Comparison of ENCODE assay signal across 9 mouse cellular contexts in genomic region chr12:47313413-47313812, GRCm38 (mm10).
DNase-seq lines count a peak whose midpoint lies in the region; ATAC-seq and TF ChIP-seq lines count a peak whose summit lies in the region.
"Had no signal": no experiment of that assay in that cellular context is flagged by ENCODE, and none has a peak within 500 bp of the region (broad histone marks: within the 10 kb centered on the region; RNA-seq: fewer than 3 reads in every experiment).

No protein-coding gene starts in this region.

- no peak for ATAC-seq in midbrain, postnatal 0 days (ENCODE audit: low FRiP score)
- ATAC-seq in intestine, embryonic 16.5 days: no peak

- no peak overlapping the region for H3K4me3 ChIP-seq in CH12.LX (replicated peaks in 1 of 3; ENCODE audit: low read depth in 2 of 3, low read length in 2 of 3, poor library complexity in 1 of 3)
- no peak overlapping the region for H3K4me3 ChIP-seq in midbrain, postnatal 0 days (ENCODE audit: low read depth, low read length)
- no peak overlapping the region for H3K4me3 ChIP-seq in intestine, embryonic 16.5 days (ENCODE audit: low read length)
- H3K4me3 ChIP-seq: limb, embryonic 12.5 days had no signal

- 29% methylated on average over 2 of the region's 2 CpGs for WGBS in midbrain, postnatal 0 days
- 18% methylated on average over 2 of the region's 2 CpGs for WGBS in intestine, embryonic 16.5 days

- H3K79me2 ChIP-seq in CH12.LX (replicated peaks; ENCODE audit: control insufficient read depth, extremely low read depth, insufficient read depth, poor library complexity, severe bottlenecking): no peaks in the 10 kb centered on the region

- H3K4me1 ChIP-seq in CH12.LX (ENCODE audit: control insufficient read depth in 1 of 2, insufficient read depth in 2 of 2): no peaks in the 10 kb centered on the region
- no peaks in the 10 kb centered on the region for H3K4me1 ChIP-seq in midbrain, postnatal 0 days (ENCODE audit: insufficient read depth, low read length)
- no peaks in the 10 kb centered on the region for H3K4me1 ChIP-seq in intestine, embryonic 16.5 days (ENCODE audit: control insufficient read depth, insufficient read depth, low read length)
- H3K4me1 ChIP-seq: limb, embryonic 12.5 days had no signal

- no peaks in the 10 kb centered on the region for H3K27me3 ChIP-seq in CH12.LX (replicated peaks)
- H3K27me3 ChIP-seq in midbrain, postnatal 0 days (ENCODE audit: insufficient read depth, low read length): no peaks in the 10 kb centered on the region
- no peaks in the 10 kb centered on the region for H3K27me3 ChIP-seq in intestine, embryonic 16.5 days (replicated peaks; ENCODE audit: control insufficient read depth, insufficient read depth, low read length)
- H3K27me3 ChIP-seq: limb, embryonic 12.5 days had no signal

- dilution Hi-C loops in CH12.LX (cut with MboI; ENCODE audit: extremely low pct_ligation_motif_present, extremely low pct_unique_long_range_greater_than_20kb, low sequenced_read_pairs): no loop called here

- H3K36me3 ChIP-seq in CH12.LX (replicated peaks in 1 of 2; ENCODE audit: control insufficient read depth in 1 of 2, insufficient read depth in 1 of 2, low read length in 1 of 2): no peaks in the 10 kb centered on the region
- H3K36me3 ChIP-seq in midbrain, postnatal 0 days (ENCODE audit: insufficient read depth, low read length): no peaks in the 10 kb centered on the region
- no peaks in the 10 kb centered on the region for H3K36me3 ChIP-seq in intestine, embryonic 16.5 days (ENCODE audit: control insufficient read depth, insufficient read depth, low read length)
- H3K36me3 ChIP-seq: limb, embryonic 12.5 days had no signal

- peak; percentile 0; the same call in 1 of the 2 replicates for TF ChIP-seq RAD21 in CH12.LX (IDR thresholded peaks at IDR 0.05; ENCODE audit: low read depth, low read length)

- TF ChIP-seq POLR2A in CH12.LX (IDR thresholded peaks at IDR 0.05; ENCODE audit: low read depth, low read length): no peak

- no peaks in the 10 kb centered on the region for H3K9me3 ChIP-seq in CH12.LX (replicated peaks; ENCODE audit: low read length)
- H3K9me3 ChIP-seq in midbrain, postnatal 0 days (ENCODE audit: low read length): no peaks in the 10 kb centered on the region
- no peaks in the 10 kb centered on the region for H3K9me3 ChIP-seq in intestine, embryonic 16.5 days (ENCODE audit: control insufficient read depth, low read length)
- H3K9me3 ChIP-seq: limb, embryonic 12.5 days had no signal

- intact Hi-C loops in gastrocnemius, postnatal 14 days (cut with DNase I; ENCODE audit: low total_unique reads): no loop called here
- intact Hi-C loops in gastrocnemius, postnatal 36 days (cut with DNase I): no loop called here

- no peak for TF ChIP-seq CTCF in CH12.LX (conservative IDR thresholded peaks at IDR 0.05 in 1 of 2, IDR thresholded peaks at IDR 0.05 in 1 of 2; ENCODE audit: low read depth in 2 of 2, low read length in 2 of 2)
- peak; percentile 61 for TF ChIP-seq CTCF in midbrain, postnatal 0 days (IDR thresholded peaks at IDR 0.05)

- H3K9ac ChIP-seq in CH12.LX (ENCODE audit: insufficient read depth, low read depth): no peak overlapping the region
- H3K9ac ChIP-seq in midbrain, postnatal 0 days (replicated peaks; ENCODE audit: low read length, poor library complexity, severe bottlenecking): no peak overlapping the region
- H3K9ac ChIP-seq in intestine, embryonic 16.5 days (ENCODE audit: low read depth, low read length): no peak overlapping the region
- H3K9ac ChIP-seq: limb, embryonic 12.5 days had no signal

- no peak overlapping the region for H3K27ac ChIP-seq in CH12.LX (ENCODE audit: insufficient read depth, low read depth)
- no peak overlapping the region for H3K27ac ChIP-seq in midbrain, postnatal 0 days (ENCODE audit: low read depth, low read length)
- no peak overlapping the region for H3K27ac ChIP-seq in intestine, embryonic 16.5 days (ENCODE audit: low read length)
- H3K27ac ChIP-seq: limb, embryonic 12.5 days had no signal

- H3K4me2 ChIP-seq in CH12.LX (ENCODE audit: insufficient read depth, low read depth, poor library complexity, severe bottlenecking): no peak overlapping the region
- no peak overlapping the region for H3K4me2 ChIP-seq in midbrain, postnatal 0 days (ENCODE audit: low read depth, low read length, poor library complexity, severe bottlenecking)
- H3K4me2 ChIP-seq in intestine, embryonic 16.5 days (ENCODE audit: low read depth, low read length): no peak overlapping the region
- H3K4me2 ChIP-seq: limb, embryonic 12.5 days had no signal

- no peak for TF ChIP-seq EP300 in CH12.LX (IDR thresholded peaks at IDR 0.05; ENCODE audit: low read length)

- peak; percentile 5 for DNase-seq in gastrocnemius, postnatal 14 days
- DNase-seq in gastrocnemius, postnatal 36 days: no peak
- peak; percentile 37 for DNase-seq in CH12.LX (ENCODE audit: extremely low read depth)
- peak; percentile 78 to 83 for DNase-seq in cerebellum, postnatal 10 days
- DNase-seq in kidney, postnatal 4 days: peak; percentile 7 to 8
- peak; percentile 69 for DNase-seq in midbrain, postnatal 0 days (ENCODE audit: low spot score)
- DNase-seq in spleen, postnatal 14 days (ENCODE audit: low spot score in 2 of 2): no peak

- in situ Hi-C loops in CH12.LX (cut with MboI; ENCODE audit: low pct_ligation_motif_present, low pct_unique_long_range_greater_than_20kb, low sequenced_read_pairs): no loop called here

TF ChIP-seq in CH12.LX, 34 proteins besides CTCF, POLR2A, EP300 and RAD21:
- TF ChIP-seq RCOR1 (conservative IDR thresholded peaks at IDR 0.05; ENCODE audit: low read depth, low read length): no peak

Comparison
In these comparisons a context has a peak if more than half of its experiments do, and no peak if none do; other contexts are left out.
1. DNase-seq: peak in gastrocnemius, postnatal 14 days (single experiment), CH12.LX (single experiment), cerebellum, postnatal 10 days (2 of 2), kidney, postnatal 4 days (2 of 2) and midbrain, postnatal 0 days (single experiment); none in gastrocnemius, postnatal 36 days (0 of 2) and spleen, postnatal 14 days (0 of 2).